Mouse (Mus musculus): ENCODE measurements around the gene Zfp575. TPM values are rescaled to one million over a fixed set of nuclear protein-coding genes. Genes with fewer than 3 reads are reported as not detected.

The Zfp575 gene
- 0.47 and 1.9 TPM in 2 replicates for polyA plus RNA-seq (2012; ENCODE audit: low replicate concordance)

DNA sequence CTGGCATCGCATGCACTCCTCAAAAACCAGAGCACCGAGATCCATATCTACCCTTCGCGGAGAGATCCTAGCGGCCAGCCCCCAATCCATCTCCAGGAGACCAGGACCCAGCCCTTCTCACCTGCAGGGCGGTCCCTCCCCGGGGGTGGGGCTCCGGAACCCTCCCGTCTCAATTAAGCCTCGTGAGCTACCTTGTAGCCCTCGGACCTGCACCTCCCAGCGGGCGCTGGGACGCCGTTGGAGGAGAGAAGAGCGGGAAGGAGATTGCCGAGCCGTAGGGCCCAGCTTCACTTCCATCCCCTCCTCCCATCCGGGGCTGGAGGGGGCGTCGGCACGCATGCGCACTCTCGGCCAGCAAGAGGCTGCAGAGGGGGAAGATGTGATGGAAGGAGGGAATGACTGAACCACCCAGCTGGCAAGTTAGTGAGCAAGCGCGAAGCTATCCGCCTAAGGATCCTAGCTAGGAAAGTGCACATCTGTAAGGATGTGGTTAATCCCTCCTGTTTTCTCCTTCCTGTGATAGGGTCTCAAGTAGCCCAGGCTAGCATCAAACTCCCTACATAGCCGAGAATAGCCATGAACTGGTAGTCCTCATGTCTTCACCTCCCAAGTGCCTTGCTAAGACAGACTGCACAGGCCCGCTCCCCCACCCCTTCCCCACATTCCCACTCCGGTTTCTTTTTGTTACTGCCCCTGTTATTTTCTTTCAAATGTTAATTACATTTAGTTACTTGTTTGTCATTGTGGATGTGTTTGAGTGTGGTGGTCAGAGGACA, at the start of gene Zfp575, which contains the start of gene Ethe1:
Zfp575 (minus strand) TSS at position 312 of the 776 bp plus-strand sequence.
Ethe1 (plus strand) TSS at position 214 of the 776 bp plus-strand sequence.

DNA sequence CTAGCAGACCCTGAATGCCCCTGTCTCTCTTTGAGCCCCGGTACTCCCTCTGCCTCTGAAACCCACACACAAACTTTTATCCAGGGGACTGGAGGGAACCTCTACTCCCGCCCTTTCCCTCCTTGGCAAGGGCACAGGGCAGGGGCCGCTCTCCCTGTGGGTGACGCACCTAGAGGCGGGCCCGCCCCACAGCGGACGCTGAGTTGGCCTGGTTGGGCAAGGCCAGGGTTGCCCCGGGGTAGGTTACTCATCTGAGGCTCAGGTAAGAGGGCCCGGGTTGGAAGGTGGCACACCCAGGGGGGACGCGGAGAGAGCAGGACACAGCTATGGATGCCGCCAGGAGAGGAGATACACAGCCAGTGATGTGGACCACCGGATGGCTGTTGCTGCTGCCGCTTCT, 48.8 kb upstream of the Zfp575 start, which contains the start of gene Lypd3:
Lypd3 (plus strand) TSS at position 287 of the 400 bp plus-strand sequence.

DNA sequence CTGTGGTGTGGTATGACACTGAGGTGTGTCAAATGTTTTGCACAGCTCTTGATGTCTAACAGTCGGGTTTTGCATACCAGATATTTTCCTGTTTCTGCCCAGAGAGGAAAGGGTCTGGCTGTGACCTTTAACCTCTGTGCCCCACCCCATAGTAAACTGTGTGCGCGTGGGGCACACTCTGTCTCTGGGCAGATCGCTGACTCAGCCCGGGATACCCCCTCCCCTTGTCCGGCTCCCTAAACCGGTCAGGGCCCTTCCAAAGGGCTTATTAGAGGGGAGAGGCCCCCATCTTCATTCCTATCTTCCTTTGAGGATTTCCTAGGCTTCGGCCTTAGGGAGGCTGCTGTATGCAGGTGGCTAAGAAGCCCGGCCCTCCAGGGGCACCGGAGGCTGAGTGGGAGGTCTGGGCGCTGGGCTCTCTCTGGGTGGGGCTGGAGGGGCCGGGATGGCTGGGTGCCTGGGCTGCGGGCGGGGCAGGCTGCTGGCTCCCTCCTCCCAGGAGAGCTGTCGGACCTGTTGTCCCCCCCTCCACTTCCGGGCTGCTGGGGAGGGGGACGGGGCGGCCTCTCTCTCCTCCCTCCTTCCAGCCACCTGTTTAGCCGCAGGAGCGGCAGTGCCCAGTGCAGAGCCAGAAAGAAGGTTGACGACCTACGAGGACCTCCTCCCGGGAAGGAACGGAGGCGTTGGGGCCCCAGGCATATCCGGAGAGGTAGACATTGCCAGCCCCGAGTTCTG, 22.9 kb upstream of the Zfp575 start, which contains the start of gene Phldb3:
Phldb3 (plus strand) TSS at position 620 of the 735 bp plus-strand sequence.

DNA sequence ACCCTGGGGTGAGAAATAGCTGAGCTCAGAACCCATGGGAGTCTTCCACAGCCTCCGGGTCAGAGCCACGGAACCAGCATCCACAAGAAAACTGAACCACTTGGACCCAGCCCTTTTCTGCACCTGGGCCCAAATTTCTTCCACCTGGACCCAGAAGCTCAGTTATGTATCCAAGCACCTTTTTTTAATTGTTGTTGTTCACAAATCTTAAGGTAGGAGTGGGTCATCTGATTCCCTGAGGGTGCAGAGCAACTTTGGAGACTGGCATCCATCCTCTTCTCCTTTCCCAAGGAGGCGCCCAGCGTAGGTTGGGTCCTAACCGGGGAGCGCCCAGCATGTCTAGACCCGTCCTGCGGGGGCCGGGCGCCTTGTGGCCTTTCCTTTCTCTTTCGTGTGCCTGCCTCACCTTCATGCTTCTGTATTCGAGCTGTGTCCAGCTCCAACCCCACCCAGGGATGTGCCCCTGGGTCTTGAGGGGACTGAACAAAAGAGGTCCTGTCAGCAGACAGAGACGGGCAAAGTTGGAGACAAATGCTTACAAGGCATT, 41.3 kb downstream of the Zfp575 start, which contains the start of the genes Pinlyp and Xrcc1:
Pinlyp (minus strand) TSS at position 51 of the 547 bp plus-strand sequence.
Xrcc1 (plus strand) TSS at position 222 of the 547 bp plus-strand sequence.

Other genes with a start within 250 kb of the Zfp575 start
- not detected in 2 replicates for gene Lypd5, start 238.4 kb downstream of the Zfp575 start, polyA plus RNA-seq (2012; ENCODE audit: low replicate concordance)
- 200 and 304 TPM in 2 replicates for gene Kcnn4, start 217.4 kb downstream of the Zfp575 start, polyA plus RNA-seq (2012; ENCODE audit: low replicate concordance)
- gene Smg9, start 188.0 kb downstream of the Zfp575 start, polyA plus RNA-seq (2012; ENCODE audit: low replicate concordance), result 75.6 and 251 TPM in 2 replicates
- not detected in 2 replicates for gene Irgc1, start 135.3 kb downstream of the Zfp575 start, polyA plus RNA-seq (2012; ENCODE audit: low replicate concordance)
- 37.3 and 49.5 TPM in 2 replicates for gene Plaur, start 125.2 kb downstream of the Zfp575 start, polyA plus RNA-seq (2012; ENCODE audit: low replicate concordance)
- gene Cadm4, start 105.6 kb downstream of the Zfp575 start, polyA plus RNA-seq (2012; ENCODE audit: low replicate concordance), result 4.2 and 15.4 TPM in 2 replicates
- gene Zfp428, start 80.6 kb downstream of the Zfp575 start, polyA plus RNA-seq (2012; ENCODE audit: low replicate concordance), result 13.1 and 23.9 TPM in 2 replicates
- gene AC161166.1, start 75.2 kb downstream of the Zfp575 start, polyA plus RNA-seq (2012; ENCODE audit: low replicate concordance), result not detected in 2 replicates
- 8.4 and 8.9 TPM in 2 replicates for gene Irgq, start 57.0 kb downstream of the Zfp575 start, polyA plus RNA-seq (2012; ENCODE audit: low replicate concordance)
- not detected in 2 replicates for gene Pinlyp, start 41.5 kb downstream of the Zfp575 start, polyA plus RNA-seq (2012; ENCODE audit: low replicate concordance)
- gene Xrcc1, start 41.4 kb downstream of the Zfp575 start, polyA plus RNA-seq (2012; ENCODE audit: low replicate concordance), result 117 and 588 TPM in 2 replicates
- gene Ethe1, start 98 bp downstream of the Zfp575 start, polyA plus RNA-seq (2012; ENCODE audit: low replicate concordance), result 11.9 and 12.2 TPM in 2 replicates
- gene Phldb3, start 23.1 kb upstream of the Zfp575 start, polyA plus RNA-seq (2012; ENCODE audit: low replicate concordance), result 2.1 and 4.4 TPM in 2 replicates
- not detected in 2 replicates for gene Lypd3, start 48.9 kb upstream of the Zfp575 start, polyA plus RNA-seq (2012; ENCODE audit: low replicate concordance)
- gene Tex101, start 89.0 kb upstream of the Zfp575 start, polyA plus RNA-seq (2012; ENCODE audit: low replicate concordance), result not detected in 2 replicates
- not detected in 2 replicates for gene BC049730, start 121.6 kb upstream of the Zfp575 start, polyA plus RNA-seq (2012; ENCODE audit: low replicate concordance)
- not detected in 2 replicates for gene Gm4763, start 139.3 kb upstream of the Zfp575 start, polyA plus RNA-seq (2012; ENCODE audit: low replicate concordance)
- gene Cd177, start 172.7 kb upstream of the Zfp575 start, polyA plus RNA-seq (2012; ENCODE audit: low replicate concordance), result 2.3 and 4.1 TPM in 2 replicates
- not detected in 2 replicates for gene Ceacam10, start 189.6 kb upstream of the Zfp575 start, polyA plus RNA-seq (2012; ENCODE audit: low replicate concordance)

Measured in leukemia stem cell, adult 10-12 weeks (primary cell).